Mouse (Mus musculus) thymus, postnatal 10 days (tissue): ENCODE results near the gene Lclat1.
"Not testable (repeated sequence)": the region's sequence is repeated elsewhere in the genome, so short reads cannot be mapped to it uniquely, and the experiment has no call there.

ENCODE experiments used
- DNase-seq, 2 experiments: peaks; one replicate each; pipeline ENCODE4 v3.0.0; 2021; ENCODE audit warnings: low spot score in 2 of 2

Gene Lclat1

GRCm38 (mm10) chr17:73238501-73238900, 130.7 kb downstream of the Lclat1 start:
- no peak for DNase-seq

- no peak for DNase-seq
Observed at GRCm38 (mm10) chr17:73241085-73241848, 133.5 kb downstream of the Lclat1 start.

- no peak for DNase-seq
Observed at GRCm38 (mm10) chr17:73243676-73244075, 135.9 kb downstream of the Lclat1 start.

- no peak for DNase-seq
Observed at GRCm38 (mm10) chr17:73244596-73244995, 136.8 kb downstream of the Lclat1 start.

- DNase-seq, result no peak
Observed at GRCm38 (mm10) chr17:73245089-73245684, 137.4 kb downstream of the Lclat1 start.

GRCm38 (mm10) chr17:73246036-73246435, 138.3 kb downstream of the Lclat1 start:
- no peak for DNase-seq

GRCm38 (mm10) chr17:73246926-73247325, 139.1 kb downstream of the Lclat1 start:
- DNase-seq, result no peak

GRCm38 (mm10) chr17:73247758-73248157, 140.0 kb downstream of the Lclat1 start:
- no peak for DNase-seq

GRCm38 (mm10) chr17:73250488-73251141, 142.8 kb downstream of the Lclat1 start:
- DNase-seq, result no peak

GRCm38 (mm10) chr17:73251142-73251502, 143.3 kb downstream of the Lclat1 start:
- no peak for DNase-seq

- DNase-seq, result no peak
Observed at GRCm38 (mm10) chr17:73251812-73252608, 144.2 kb downstream of the Lclat1 start.

- DNase-seq, result no peak
Observed at GRCm38 (mm10) chr17:73253291-73253969, 145.6 kb downstream of the Lclat1 start.

GRCm38 (mm10) chr17:73255801-73256200, 148.0 kb downstream of the Lclat1 start:
- DNase-seq, result no peak

- peak; percentile 61 to 63 for DNase-seq
Observed at GRCm38 (mm10) chr17:73258620-73259019, 150.8 kb downstream of the Lclat1 start.

GRCm38 (mm10) chr17:73259258-73259657, 151.5 kb downstream of the Lclat1 start:
- not testable (repeated sequence) for DNase-seq

- no peak for DNase-seq
Observed at GRCm38 (mm10) chr17:73262558-73262957, 154.8 kb downstream of the Lclat1 start.

GRCm38 (mm10) chr17:73263077-73263501, 155.3 kb downstream of the Lclat1 start:
- DNase-seq, result peak; percentile 20 to 38

- DNase-seq, result no peak
Observed at GRCm38 (mm10) chr17:73270871-73271796, 163.3 kb downstream of the Lclat1 start.

- DNase-seq, result no peak
Observed at GRCm38 (mm10) chr17:73271797-73272600, 164.2 kb downstream of the Lclat1 start.
